Mouse (Mus musculus) 3134 (cell line): ENCODE measurements around the gene Stat1.
A peak's percentile ranks its signal among the peaks of the same experiment; 100 is the strongest.

Experiments
- DNase-seq: peaks from one replicate; pipeline ENCODE4 v3.0.0-alpha.2; 2011; ENCODE audit warnings: low spot score; ENCODE audit not compliant: insufficient read length; ENCODE audit errors: extremely low read depth

Gene Stat1

GRCm38 (mm10) chr1:52118860-52119591 lies at the start of gene Stat1:
TSS of gene Stat1 (plus strand) at chr1:52119440.
- DNase-seq = peak; percentile 93

GRCm38 (mm10) chr1:52079724-52080367 lies 39.4 kb upstream of the Stat1 start:
- DNase-seq = no peak

GRCm38 (mm10) chr1:52080375-52080774 lies 38.9 kb upstream of the Stat1 start:
- no peak for DNase-seq

GRCm38 (mm10) chr1:52086236-52086635 lies 33.0 kb upstream of the Stat1 start:
- DNase-seq = no peak

- DNase-seq = no peak
Observed at GRCm38 (mm10) chr1:52087128-52087527, 32.1 kb upstream of the Stat1 start.

- no peak for DNase-seq
Observed at GRCm38 (mm10) chr1:52088634-52089033, 30.6 kb upstream of the Stat1 start.

GRCm38 (mm10) chr1:52098618-52099232 lies 20.5 kb upstream of the Stat1 start:
- no peak for DNase-seq

GRCm38 (mm10) chr1:52100496-52100895 lies 18.7 kb upstream of the Stat1 start:
- DNase-seq = peak; percentile 35

- no peak for DNase-seq
Observed at GRCm38 (mm10) chr1:52102795-52103194, 16.4 kb upstream of the Stat1 start.

GRCm38 (mm10) chr1:52107206-52107605 lies 12.0 kb upstream of the Stat1 start:
- DNase-seq = no peak

GRCm38 (mm10) chr1:52111217-52111616 lies 8.0 kb upstream of the Stat1 start:
- no peak for DNase-seq

GRCm38 (mm10) chr1:52112301-52112700 lies 6.9 kb upstream of the Stat1 start:
- peak; percentile 40 for DNase-seq

GRCm38 (mm10) chr1:52113067-52113665 lies 6.1 kb upstream of the Stat1 start:
- no peak for DNase-seq

- DNase-seq = peak; percentile 99
Observed at GRCm38 (mm10) chr1:52113666-52114069, 5.6 kb upstream of the Stat1 start.

GRCm38 (mm10) chr1:52116441-52116840 lies 2.8 kb upstream of the Stat1 start:
- no peak for DNase-seq

GRCm38 (mm10) chr1:52117777-52118176 lies 1.5 kb upstream of the Stat1 start:
- no peak for DNase-seq

- no peak for DNase-seq
Observed at GRCm38 (mm10) chr1:52119691-52120090, 451 bp downstream of the Stat1 start.

GRCm38 (mm10) chr1:52120191-52120590 lies 951 bp downstream of the Stat1 start:
- DNase-seq = no peak

- no peak for DNase-seq
Observed at GRCm38 (mm10) chr1:52121052-52121451, 1.8 kb downstream of the Stat1 start.

GRCm38 (mm10) chr1:52124818-52125217 lies 5.6 kb downstream of the Stat1 start:
- no peak for DNase-seq

- DNase-seq = no peak
Observed at GRCm38 (mm10) chr1:52127350-52127749, 8.1 kb downstream of the Stat1 start.
